Mouse (Mus musculus) heart, adult 2 months (tissue): ENCODE measurements at regions not wholly inside any gene's neighbourhood (a gene's known extent, or its start where the extent isn't known, plus 50 kb on each side); places are given as distances from the start of the nearest gene placed in this dataset.

Experiments used
- DNase-seq, 2 experiments: peaks; one replicate each; pipeline ENCODE4 v3.0.0; 2021
- H3K27ac ChIP-seq: fragments of 200-600 bp; 2 replicates; pipeline ENCODE4 v1.8.1; 2022
- H3K27me3 ChIP-seq: fragments of 200-500 bp; 2 replicates; pipeline ENCODE4 v1.6.1; 2012; ENCODE audit warnings: mild to moderate bottlenecking, low read length, inconsistent platforms, mixed read lengths; ENCODE audit not compliant: control insufficient read depth, insufficient read depth
- H3K36me3 ChIP-seq: fragments of 200-500 bp; 2 replicates; pipeline ENCODE4 v1.6.1; 2012; ENCODE audit warnings: low read length, inconsistent platforms; ENCODE audit not compliant: control insufficient read depth, insufficient read depth
- H3K4me1 ChIP-seq: fragments of 200-500 bp; 2 replicates; pipeline ENCODE4 v1.6.1; 2011; ENCODE audit warnings: low read length; ENCODE audit not compliant: control insufficient read depth, insufficient read depth
- H3K4me3 ChIP-seq: fragments of 200-600 bp; 2 replicates; pipeline ENCODE4 v1.8.1; 2022
- H3K79me2 ChIP-seq: fragments of 200-500 bp; replicated peaks from 2 replicates; pipeline ENCODE4 v1.6.1; 2012; ENCODE audit warnings: mild to moderate bottlenecking, inconsistent platforms, low read length, moderate library complexity, mixed read lengths; ENCODE audit not compliant: control insufficient read depth, insufficient read depth
- H3K9ac ChIP-seq: fragments of 200-500 bp; 2 replicates; pipeline ENCODE4 v1.6.1; 2012; ENCODE audit warnings: low read depth, mild to moderate bottlenecking, control low read depth, inconsistent platforms, low read length, mixed read lengths
- CTCF ChIP-seq: fragments of 200-600 bp; IDR thresholded peaks from 2 replicates; pipeline ENCODE4 v1.8.1; 2022; ENCODE audit warnings: antibody characterized with exemption, mild to moderate bottlenecking, moderate library complexity
- EP300 ChIP-seq: fragments of 200-500 bp; IDR thresholded peaks from 2 replicates; pipeline ENCODE4 v1.6.1; 2011; ENCODE audit warnings: low read depth, low read length, control low read depth; ENCODE audit not compliant: insufficient read depth
- POLR2A ChIP-seq: fragments of 200-500 bp; IDR thresholded peaks from 2 replicates; pipeline ENCODE4 v1.6.1; 2011; ENCODE audit warnings: mild to moderate bottlenecking, low read depth, low read length, control low read depth; ENCODE audit not compliant: insufficient read depth
- WGBS: fragments of 180-500 bp; shearing (Covaris S2); methylation state at CpG from one replicate; pipeline ENCODE4 v1.1.7; 2018; 5-methylcytosine and 5-hydroxymethylcytosine counted together
- intact Hi-C: fragments of 180-260 bp; cut with DNase I; formaldehyde crosslinking; loops from one replicate; pipeline ENCODE4 v1.15.1; 2025

- WGBS: 27% methylated on average over 20 of the region's 20 CpGs
- intact Hi-C loops: no loop called here
- Histone ChIP-seq H3K4me1 (0 out of 2 replicates have a peak, but pooled peaks cover 1% of the 10 kb centered on the region), H3K36me3 (no peaks in the 10 kb centered on the region), H3K27me3 (no peaks in the 10 kb centered on the region), H3K9ac (no peak overlapping the region), H3K27ac (no peak overlapping the region), H3K79me2 (no peaks in the 10 kb centered on the region), H3K4me3 (no peak overlapping the region)
- DNase-seq: no peak
- TF ChIP-seq POLR2A: no peak
- TF ChIP-seq EP300: no peak
- no peak for TF ChIP-seq CTCF
Measured at GRCm38 (mm10) chr5:148820476-148820875, 108.6 kb downstream of the Katnal1 start.

GRCm38 (mm10) chr5:148819423-148819822, 109.7 kb downstream of the Katnal1 start:
- DNase-seq: peak in 1 of 2 experiments; percentile 15
- no peak for TF ChIP-seq CTCF
- TF ChIP-seq EP300: no peak
- no peak for TF ChIP-seq POLR2A
- WGBS: 24% methylated on average over 6 of the region's 6 CpGs
- Histone ChIP-seq H3K4me1 (0 out of 2 replicates have a peak, but pooled peaks cover 1% of the 10 kb centered on the region), H3K9ac (no peak overlapping the region), H3K79me2 (no peaks in the 10 kb centered on the region), H3K36me3 (no peaks in the 10 kb centered on the region), H3K27ac (no peak overlapping the region), H3K4me3 (no peak overlapping the region), H3K27me3 (no peaks in the 10 kb centered on the region)
- intact Hi-C loops: loop anchor here (10.0 kb wide), 1 partner anchor 705 kb away; the partner anchor contains the start of gene Wdr95

- 0 out of 2 replicates have a peak, but pooled peaks cover 1% of the 10 kb centered on the region for H3K4me1 ChIP-seq
- H3K27me3 ChIP-seq: no peaks in the 10 kb centered on the region
- H3K79me2 ChIP-seq: no peaks in the 10 kb centered on the region
- H3K4me3 ChIP-seq: no peak overlapping the region
- WGBS: 52% methylated on average over 2 of the region's 2 CpGs
- TF ChIP-seq EP300: no peak
- TF ChIP-seq POLR2A: no peak
- no peak for TF ChIP-seq CTCF
- H3K36me3 ChIP-seq: no peaks in the 10 kb centered on the region
- no peak overlapping the region for H3K9ac ChIP-seq
- intact Hi-C loops: loop anchor here (10.0 kb wide), 1 partner anchor 706 kb away; the partner anchor contains the start of gene Wdr95
- no peak overlapping the region for H3K27ac ChIP-seq
- DNase-seq: no peak
Measured at GRCm38 (mm10) chr5:148818746-148819145, 110.4 kb downstream of the Katnal1 start.

GRCm38 (mm10) chr5:148812840-148813239, 116.3 kb downstream of the Katnal1 start:
- DNase-seq: no peak
- Histone ChIP-seq H3K36me3 (no peaks in the 10 kb centered on the region), H3K9ac (no peak overlapping the region), H3K27me3 (no peaks in the 10 kb centered on the region), H3K4me3 (no peak overlapping the region), H3K79me2 (no peaks in the 10 kb centered on the region), H3K27ac (no peak overlapping the region), H3K4me1 (peaks cover 3% of the 10 kb centered on the region)
- WGBS: 66% methylated on average over 9 of the region's 9 CpGs
- TF ChIP-seq POLR2A (no peak), CTCF (no peak), EP300 (no peak)
- intact Hi-C loops: loop anchor here (1.0 to 10.0 kb wide), 4 partner anchors 18 to 712 kb away; partner anchors contain the start of gene Wdr95

GRCm38 (mm10) chr5:148812016-148812415, 117.1 kb downstream of the Katnal1 start:
- no peak overlapping the region for H3K27ac ChIP-seq
- 17% methylated on average over 13 of the region's 13 CpGs for WGBS
- intact Hi-C loops: loop anchor here (1.0 to 10.0 kb wide), 4 partner anchors 19 to 713 kb away; partner anchors contain the start of gene Wdr95
- H3K9ac ChIP-seq: no peak overlapping the region
- TF ChIP-seq POLR2A (no peak), CTCF (peak; percentile 94), EP300 (no peak)
- no peaks in the 10 kb centered on the region for H3K27me3 ChIP-seq
- no peaks in the 10 kb centered on the region for H3K79me2 ChIP-seq
- peak; percentile 49 to 64 for DNase-seq
- peaks cover 3% of the 10 kb centered on the region for H3K4me1 ChIP-seq
- no peak overlapping the region for H3K4me3 ChIP-seq
- no peaks in the 10 kb centered on the region for H3K36me3 ChIP-seq

- WGBS: 25% methylated on average over 3 of the region's 3 CpGs
Measured at GRCm38 (mm10) chr5:148809485-148809884, 119.6 kb downstream of the Katnal1 start.

More at GRCm38 (mm10) chr5:148809485-148809884, 119.6 kb downstream of the Katnal1 start:
- Histone ChIP-seq H3K4me3 (no peak overlapping the region), H3K79me2 (no peaks in the 10 kb centered on the region), H3K27me3 (no peaks in the 10 kb centered on the region), H3K36me3 (no peaks in the 10 kb centered on the region), H3K27ac (no peak overlapping the region), H3K4me1 (peaks cover 3% of the 10 kb centered on the region), H3K9ac (no peak overlapping the region)
- TF ChIP-seq POLR2A (no peak), EP300 (no peak), CTCF (no peak)
- DNase-seq: no peak
- intact Hi-C loops: loop anchor here (5.0 kb wide), 1 partner anchor 568 kb away; no protein-coding TSS in a partner anchor
